Mouse (Mus musculus) lung, embryonic 15.5 days (tissue): ENCODE results near the gene Prss8. TPM values are rescaled to one million over a fixed set of nuclear protein-coding genes. Genes with fewer than 3 reads are reported as not detected.
A peak's percentile ranks its signal among the peaks of the same experiment; 100 is the strongest.

Experiments
- ATAC-seq: fragments of 200-750 bp; cut with Nextera tagmentation; 2 replicates; pipeline ENCODE4 v1.8.0; 2017; ENCODE audit warnings: moderate number of reproducible peaks, borderline replicate concordance; ENCODE audit not compliant: low FRiP score, low TSS enrichment; ENCODE audit errors: extremely low read depth
- H3K27ac ChIP-seq: fragments of 300-500 bp; sonication (generic); 2 replicates; pipeline ENCODE4 v1.5.1; 2015; ENCODE audit warnings: moderate library complexity, mild to moderate bottlenecking, inconsistent platforms
- H3K27me3 ChIP-seq: fragments of 300-500 bp; sonication (generic); 2 replicates; pipeline ENCODE4 v1.6.1; 2015; ENCODE audit warnings: inconsistent platforms
- H3K36me3 ChIP-seq: fragments of 300-500 bp; sonication (generic); 2 replicates; pipeline ENCODE4 v1.6.1; 2015; ENCODE audit warnings: inconsistent platforms
- H3K4me1 ChIP-seq: fragments of 300-500 bp; sonication (generic); 2 replicates; pipeline ENCODE4 v1.6.1; 2015; ENCODE audit warnings: inconsistent platforms
- H3K4me2 ChIP-seq: fragments of 300-500 bp; sonication (generic); 2 replicates; pipeline ENCODE4 v1.6.1; 2015; ENCODE audit warnings: inconsistent platforms, mild to moderate bottlenecking, moderate library complexity
- H3K4me3 ChIP-seq: fragments of 300-500 bp; sonication (generic); 2 replicates; pipeline ENCODE4 v1.5.1; 2015; ENCODE audit warnings: mild to moderate bottlenecking, inconsistent platforms
- H3K9ac ChIP-seq: fragments of 300-500 bp; sonication (generic); 2 replicates; pipeline ENCODE4 v1.6.1; 2015; ENCODE audit warnings: inconsistent platforms
- H3K9me3 ChIP-seq: fragments of 300-500 bp; sonication (generic); 2 replicates; pipeline ENCODE4 v1.6.1; 2016; ENCODE audit warnings: inconsistent platforms
- WGBS: fragments of 180-500 bp; shearing (Covaris S2); methylation state at CpG from one replicate; pipeline ENCODE4 v1.1.7; 2015; 5-methylcytosine and 5-hydroxymethylcytosine counted together
- polyA plus RNA-seq: library from polyadenylated mRNA; unstranded; fragments of >200 nt; fragmentation: Nextera tagmentation; extraction: Ambion mirVana; gene quantifications from 2 replicates; pipeline ENCODE4 v1.2.1, GENCODE M21; 2015

Prss8 gene
- polyA plus RNA-seq, result 80.0 and 84.5 TPM in 2 replicates

GRCm38 (mm10) chr7:127929923-127930322, at the start of gene Prss8:
TSS of gene Prss8 (minus strand) at chr7:127930104.
- Histone ChIP-seq H3K27me3 (peaks cover 20% of the 10 kb centered on the region), H3K27ac (peak within 1 kb of the TSS; percentile 96), H3K4me2 (peak within 1 kb of the TSS; percentile 50), H3K4me1 (peaks cover 65% of the 10 kb centered on the region), H3K36me3 (peaks cover 17% of the 10 kb centered on the region; the same call in 1 of the 2 replicates), H3K9ac (peak within 1 kb of the TSS; percentile 59), H3K4me3 (peak within 1 kb of the TSS; percentile 49), H3K9me3 (no peaks in the 10 kb centered on the region)
- no peak for ATAC-seq
- 12% methylated on average over 6 of the region's 6 CpGs for WGBS

- no peak overlapping the region for H3K4me2 ChIP-seq
- H3K9me3 ChIP-seq, result no peaks in the 10 kb centered on the region
- no peak overlapping the region for H3K9ac ChIP-seq
- 97% methylated on average over 2 of the region's 2 CpGs for WGBS
- no peak for ATAC-seq
- no peaks in the 10 kb centered on the region for H3K27me3 ChIP-seq
- no peaks in the 10 kb centered on the region for H3K4me1 ChIP-seq
- no peak overlapping the region for H3K27ac ChIP-seq
- peaks cover 97% of the 10 kb centered on the region for H3K36me3 ChIP-seq
- H3K4me3 ChIP-seq, result no peak overlapping the region
These were observed 49.0 kb upstream of the Prss8 start for GRCm38 (mm10) chr7:127978856-127979255.

GRCm38 (mm10) chr7:127974413-127974930, 44.6 kb upstream of the Prss8 start:
- peaks cover 95% of the 10 kb centered on the region for H3K36me3 ChIP-seq
- H3K9ac ChIP-seq, result no peak overlapping the region
- H3K27ac ChIP-seq, result no peak overlapping the region
- WGBS, result 90% methylated on average over 2 of the region's 2 CpGs
- H3K9me3 ChIP-seq, result no peaks in the 10 kb centered on the region
- no peaks in the 10 kb centered on the region for H3K27me3 ChIP-seq
- H3K4me3 ChIP-seq, result no peak overlapping the region
- no peak overlapping the region for H3K4me2 ChIP-seq
- ATAC-seq, result no peak
- peaks cover 6% of the 10 kb centered on the region for H3K4me1 ChIP-seq

- Histone ChIP-seq H3K9me3 (no peaks in the 10 kb centered on the region), H3K9ac (peak overlapping the region; percentile 97), H3K27ac (peak overlapping the region; percentile 96), H3K4me2 (peak overlapping the region; percentile 78), H3K4me1 (peaks cover 24% of the 10 kb centered on the region), H3K36me3 (peaks cover 36% of the 10 kb centered on the region), H3K4me3 (peak overlapping the region; percentile 75), H3K27me3 (no peaks in the 10 kb centered on the region)
- peak; percentile 58; the same call in 1 of the 2 replicates for ATAC-seq
- under 1% methylated on average over 40 of the region's 42 CpGs for WGBS
These were observed 38.3 kb upstream of the Prss8 start for GRCm38 (mm10) chr7:127967922-127968828.

GRCm38 (mm10) chr7:127967004-127967921, 37.4 kb upstream of the Prss8 start, which contains the start of gene Fus:
TSS of gene Fus (plus strand) at chr7:127967457.
- peaks cover 26% of the 10 kb centered on the region for H3K36me3 ChIP-seq
- peak within 1 kb of the TSS; percentile 75 for H3K4me3 ChIP-seq
- H3K9ac ChIP-seq, result peak within 1 kb of the TSS; percentile 97
- peak; percentile 95 for ATAC-seq
- 0% methylated on average over 83 of the region's 92 CpGs for WGBS
- peak within 1 kb of the TSS; percentile 96 for H3K27ac ChIP-seq
- H3K4me1 ChIP-seq, result peaks cover 24% of the 10 kb centered on the region
- no peaks in the 10 kb centered on the region for H3K9me3 ChIP-seq
- no peaks in the 10 kb centered on the region for H3K27me3 ChIP-seq
- H3K4me2 ChIP-seq, result peak within 1 kb of the TSS; percentile 78

- 5% methylated on average over 10 of the region's 10 CpGs for WGBS
- ATAC-seq, result no peak
- Histone ChIP-seq H3K27me3 (no peaks in the 10 kb centered on the region), H3K36me3 (peaks cover 18% of the 10 kb centered on the region), H3K27ac (peak overlapping the region; percentile 96), H3K9ac (peak overlapping the region; percentile 97), H3K9me3 (no peaks in the 10 kb centered on the region), H3K4me3 (peak overlapping the region; percentile 75), H3K4me1 (peaks cover 24% of the 10 kb centered on the region), H3K4me2 (peak overlapping the region; percentile 60)
These were observed 36.5 kb upstream of the Prss8 start for GRCm38 (mm10) chr7:127966371-127966918.

- Histone ChIP-seq H3K4me1 (no peaks in the 10 kb centered on the region), H3K4me2 (no peak overlapping the region), H3K9me3 (no peaks in the 10 kb centered on the region), H3K27ac (no peak overlapping the region), H3K4me3 (no peak overlapping the region), H3K9ac (no peak overlapping the region), H3K27me3 (no peaks in the 10 kb centered on the region), H3K36me3 (no peaks in the 10 kb centered on the region)
- no peak for ATAC-seq
- 55% methylated on average over 5 of the region's 5 CpGs for WGBS
These were observed 29.5 kb upstream of the Prss8 start for GRCm38 (mm10) chr7:127959364-127959763.

GRCm38 (mm10) chr7:127952864-127953581, 23.1 kb upstream of the Prss8 start:
- Histone ChIP-seq H3K4me3 (no peak overlapping the region), H3K27me3 (no peaks in the 10 kb centered on the region), H3K4me2 (no peak overlapping the region), H3K9me3 (no peaks in the 10 kb centered on the region), H3K27ac (no peak overlapping the region), H3K4me1 (no peaks in the 10 kb centered on the region), H3K36me3 (no peaks in the 10 kb centered on the region), H3K9ac (no peak overlapping the region)
- ATAC-seq, result no peak
- 36% methylated on average over 13 of the region's 13 CpGs for WGBS

GRCm38 (mm10) chr7:127946470-127947023, 16.6 kb upstream of the Prss8 start, which contains the start of gene Prss36:
TSS of gene Prss36 (minus strand) at chr7:127946725.
- no peak for ATAC-seq
- Histone ChIP-seq H3K36me3 (no peaks in the 10 kb centered on the region), H3K4me1 (peaks cover 5% of the 10 kb centered on the region; the same call in 1 of the 2 replicates), H3K9me3 (no peaks in the 10 kb centered on the region), H3K27ac (no peak within 1 kb of the TSS), H3K4me3 (no peak within 1 kb of the TSS), H3K4me2 (no peak within 1 kb of the TSS), H3K27me3 (peaks cover 33% of the 10 kb centered on the region), H3K9ac (no peak within 1 kb of the TSS)
- WGBS, result 64% methylated on average over 6 of the region's 6 CpGs

GRCm38 (mm10) chr7:127944614-127945013, 14.7 kb upstream of the Prss8 start:
- no peaks in the 10 kb centered on the region for H3K9me3 ChIP-seq
- ATAC-seq, result peak; percentile 59; the same call in 1 of the 2 replicates
- H3K36me3 ChIP-seq, result no peaks in the 10 kb centered on the region
- peaks cover 5% of the 10 kb centered on the region; the same call in 1 of the 2 replicates for H3K4me1 ChIP-seq
- H3K27me3 ChIP-seq, result peaks cover 33% of the 10 kb centered on the region
- H3K9ac ChIP-seq, result no peak overlapping the region
- 7% methylated on average over 23 of the region's 23 CpGs for WGBS
- peak overlapping the region; percentile 5 for H3K4me3 ChIP-seq
- no peak overlapping the region for H3K27ac ChIP-seq
- H3K4me2 ChIP-seq, result peak overlapping the region; percentile 44
